Mouse (Mus musculus) adipocyte (in vitro differentiated cells): ENCODE measurements around the gene Srgap2.

Experiments
- DNase-seq: peaks from one replicate; pipeline ENCODE4 v3.0.0-alpha.2; 2016; ENCODE audit warnings: low spot score

The Srgap2 gene

GRCm38 (mm10) chr1:131473631-131474118 lies 53.5 kb downstream of the Srgap2 start:
- DNase-seq, result no peak

- no peak for DNase-seq
Measured at GRCm38 (mm10) chr1:131470597-131470996, 56.6 kb downstream of the Srgap2 start.

GRCm38 (mm10) chr1:131465855-131466254 lies 61.3 kb downstream of the Srgap2 start:
- DNase-seq, result no peak

GRCm38 (mm10) chr1:131463953-131464627 lies 63.1 kb downstream of the Srgap2 start:
- no peak for DNase-seq

GRCm38 (mm10) chr1:131462541-131463067 lies 64.5 kb downstream of the Srgap2 start:
- no peak for DNase-seq

- DNase-seq, result no peak
Measured at GRCm38 (mm10) chr1:131460914-131461530, 66.1 kb downstream of the Srgap2 start.

GRCm38 (mm10) chr1:131455355-131455890 lies 71.7 kb downstream of the Srgap2 start:
- DNase-seq, result peak; percentile 34

GRCm38 (mm10) chr1:131454386-131454785 lies 72.8 kb downstream of the Srgap2 start:
- DNase-seq, result no peak

GRCm38 (mm10) chr1:131453335-131453734 lies 73.8 kb downstream of the Srgap2 start:
- DNase-seq, result no peak

GRCm38 (mm10) chr1:131448373-131448772 lies 78.8 kb downstream of the Srgap2 start:
- peak; percentile 44 for DNase-seq

- DNase-seq, result no peak
Measured at GRCm38 (mm10) chr1:131447333-131447732, 79.8 kb downstream of the Srgap2 start.

GRCm38 (mm10) chr1:131446577-131446976 lies 80.6 kb downstream of the Srgap2 start:
- no peak for DNase-seq

- no peak for DNase-seq
Measured at GRCm38 (mm10) chr1:131438556-131438955, 88.6 kb downstream of the Srgap2 start.

- peak; percentile 31 for DNase-seq
Measured at GRCm38 (mm10) chr1:131437975-131438374, 89.2 kb downstream of the Srgap2 start.

- no peak for DNase-seq
Measured at GRCm38 (mm10) chr1:131436609-131437008, 90.5 kb downstream of the Srgap2 start.

GRCm38 (mm10) chr1:131431456-131432246 lies 95.5 kb downstream of the Srgap2 start:
- DNase-seq, result peak; percentile 66

GRCm38 (mm10) chr1:131427140-131427821 lies 99.9 kb downstream of the Srgap2 start:
- no peak for DNase-seq

- peak; percentile 9 for DNase-seq
Measured at GRCm38 (mm10) chr1:131423061-131423460, 104.1 kb downstream of the Srgap2 start.

GRCm38 (mm10) chr1:131421113-131421512 lies 106.0 kb downstream of the Srgap2 start:
- no peak for DNase-seq

- no peak for DNase-seq
Measured at GRCm38 (mm10) chr1:131420660-131421059, 106.5 kb downstream of the Srgap2 start.

GRCm38 (mm10) chr1:131419307-131419706 lies 107.8 kb downstream of the Srgap2 start:
- DNase-seq, result no peak
